Mouse (Mus musculus) spleen, adult 12 weeks (tissue): ENCODE data around the gene Rnf182.

ENCODE experiments used
- DNase-seq: peaks from one replicate; pipeline ENCODE4 v3.0.0; 2022; ENCODE audit warnings: low spot score

Gene Rnf182

DNA sequence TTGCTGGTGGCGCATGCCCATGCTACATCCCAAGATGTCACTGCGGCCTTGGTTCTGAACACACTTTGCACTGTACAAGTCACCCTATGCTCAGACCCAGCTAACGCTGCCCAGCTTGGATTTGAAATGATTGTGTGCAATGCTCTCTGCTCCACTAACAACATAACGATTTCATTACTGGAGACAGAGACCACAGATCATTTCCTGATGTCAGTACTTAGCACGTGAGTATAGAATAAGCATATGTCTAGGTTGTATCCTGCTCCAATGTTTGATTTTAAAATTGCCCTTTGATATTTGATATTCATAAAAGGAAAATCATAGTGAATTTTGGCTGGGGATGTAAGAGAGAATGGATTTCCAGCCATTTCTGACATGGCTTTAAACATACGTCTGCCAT lies 3.5 kb upstream of the Rnf182 start:
- no peak for DNase-seq

DNA sequence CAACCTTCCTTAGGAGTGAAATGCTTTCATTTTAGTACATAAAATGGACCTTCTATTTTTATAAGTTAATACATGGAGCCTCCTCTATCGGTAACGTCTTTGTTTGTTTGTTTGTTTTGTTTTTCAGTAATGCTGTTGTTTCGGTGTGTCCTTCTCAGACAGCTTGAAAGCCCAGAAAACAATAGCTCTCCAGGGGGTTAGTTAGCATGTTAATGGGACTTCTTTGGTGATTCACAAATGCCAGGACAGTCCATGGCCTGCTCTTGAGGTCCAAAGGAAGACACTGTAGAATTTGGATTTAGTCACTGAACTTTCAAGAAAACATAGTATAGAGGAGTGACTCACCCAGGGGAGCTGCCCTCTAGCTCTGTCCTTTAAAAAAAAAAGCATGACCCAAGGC lies 843 bp upstream of the Rnf182 start:
- DNase-seq = no peak

DNA sequence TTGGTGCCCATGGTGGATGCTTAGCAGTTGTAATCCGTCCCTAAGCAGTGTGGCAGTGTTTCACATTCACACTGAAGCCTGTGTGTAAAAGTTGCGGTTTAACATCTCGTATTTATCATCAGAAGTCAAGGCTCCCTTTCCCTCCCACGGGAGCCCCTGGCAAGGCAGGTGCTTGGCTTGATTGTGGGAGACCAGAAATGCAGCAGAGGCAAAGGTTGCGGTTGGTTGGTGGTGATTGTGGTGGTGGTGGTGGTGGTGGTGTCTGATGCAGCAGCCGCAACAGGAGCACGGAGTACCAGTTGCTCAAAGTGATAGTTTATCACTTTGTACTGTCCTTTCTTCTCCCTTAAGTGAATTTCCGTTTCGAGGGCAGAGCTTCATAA lies 325 bp upstream of the Rnf182 start:
- no peak for DNase-seq

DNA sequence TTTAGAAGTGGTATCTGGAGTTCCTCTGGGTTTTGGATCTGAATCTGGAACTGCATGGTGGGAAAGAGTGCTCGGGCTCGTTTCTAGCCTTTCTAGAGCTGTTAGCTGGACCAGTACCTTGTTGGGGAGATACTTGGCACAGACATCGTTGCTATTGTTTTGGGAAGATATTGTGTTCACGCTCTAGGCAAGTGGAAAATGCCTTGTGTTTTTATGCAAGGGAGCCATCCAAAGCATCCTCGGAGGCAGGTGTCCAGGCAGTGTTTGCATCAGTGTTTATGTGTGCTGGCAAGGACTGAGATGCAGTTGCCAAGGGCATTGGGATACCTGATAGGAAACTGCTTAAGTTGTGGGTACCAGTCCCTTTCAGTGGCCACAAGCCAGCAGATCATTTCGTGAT lies 1.0 kb downstream of the Rnf182 start:
- DNase-seq = no peak

DNA sequence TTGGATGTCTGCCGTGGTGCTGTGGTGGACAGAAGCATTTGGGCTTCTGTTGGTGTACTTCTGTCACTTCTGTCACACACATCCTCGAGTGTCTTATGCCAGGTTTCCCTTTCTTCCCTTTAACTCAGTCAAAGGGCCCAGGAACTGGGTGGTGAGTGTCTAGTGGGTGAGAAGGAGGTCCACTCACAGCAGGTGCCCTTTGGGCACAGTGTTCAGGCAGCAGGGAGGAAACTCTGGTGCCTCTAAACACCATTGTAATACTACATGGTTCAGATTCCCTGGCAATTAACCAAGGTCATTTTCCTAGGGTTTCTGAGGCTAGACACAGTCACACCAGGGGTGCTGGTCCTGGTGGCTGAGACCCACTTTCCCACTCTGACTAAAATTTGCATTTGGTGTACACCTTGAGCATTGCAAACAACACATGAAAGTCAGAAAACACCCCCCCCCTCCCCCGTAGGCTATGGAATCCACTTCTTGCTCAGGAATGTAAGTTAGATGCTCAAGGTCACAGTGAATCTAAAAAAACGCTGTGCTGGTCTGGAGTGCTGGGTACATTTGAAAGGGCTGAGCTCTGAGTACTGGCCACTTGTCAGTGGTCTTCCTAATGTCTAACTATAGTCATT lies 4.2 kb downstream of the Rnf182 start:
- no peak for DNase-seq

- no peak for DNase-seq
Measured at GRCm38 (mm10) chr13:43627922-43628321, 12.4 kb downstream of the Rnf182 start.

DNA sequence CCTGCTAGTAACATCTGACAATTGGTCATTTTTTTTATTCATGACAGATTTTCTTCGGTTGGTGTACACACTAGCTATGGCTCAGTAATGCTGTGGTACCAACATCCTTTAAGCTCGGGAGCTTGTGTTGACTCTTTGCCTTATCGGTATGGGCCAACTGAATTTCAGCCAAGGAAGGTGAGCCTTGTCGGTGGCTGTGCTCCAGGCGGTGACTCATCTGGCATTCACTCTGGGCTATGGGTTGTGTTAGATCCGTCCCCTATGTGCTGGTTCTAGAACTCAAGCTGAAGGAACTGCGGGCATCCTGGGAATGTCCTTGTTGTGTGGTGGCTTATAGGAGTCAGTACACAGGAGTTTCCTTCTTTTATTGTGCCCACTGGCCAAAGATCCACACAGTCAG lies 14.3 kb downstream of the Rnf182 start:
- DNase-seq = no peak

DNA sequence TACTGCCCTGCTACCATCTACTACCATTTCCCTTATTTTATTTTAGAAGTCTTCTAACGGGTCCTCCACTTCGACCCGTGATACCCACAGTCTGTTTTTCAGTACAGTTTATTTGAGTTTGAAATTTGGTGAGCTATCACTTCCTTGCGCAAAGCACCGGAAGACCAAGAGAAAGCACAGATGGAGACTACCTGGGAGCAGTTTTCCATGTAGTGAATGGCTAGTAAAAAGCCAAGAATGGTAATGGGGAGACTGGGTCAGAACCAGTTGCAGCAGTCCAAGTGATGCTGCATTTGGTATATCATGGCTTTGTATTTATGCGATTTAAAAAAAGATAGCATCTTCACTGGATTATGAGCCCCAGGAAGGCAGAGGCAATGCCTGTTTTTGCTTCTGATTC lies 15.8 kb downstream of the Rnf182 start:
- DNase-seq = no peak

- no peak for DNase-seq
Measured at GRCm38 (mm10) chr13:43633024-43633423, 17.5 kb downstream of the Rnf182 start.

DNA sequence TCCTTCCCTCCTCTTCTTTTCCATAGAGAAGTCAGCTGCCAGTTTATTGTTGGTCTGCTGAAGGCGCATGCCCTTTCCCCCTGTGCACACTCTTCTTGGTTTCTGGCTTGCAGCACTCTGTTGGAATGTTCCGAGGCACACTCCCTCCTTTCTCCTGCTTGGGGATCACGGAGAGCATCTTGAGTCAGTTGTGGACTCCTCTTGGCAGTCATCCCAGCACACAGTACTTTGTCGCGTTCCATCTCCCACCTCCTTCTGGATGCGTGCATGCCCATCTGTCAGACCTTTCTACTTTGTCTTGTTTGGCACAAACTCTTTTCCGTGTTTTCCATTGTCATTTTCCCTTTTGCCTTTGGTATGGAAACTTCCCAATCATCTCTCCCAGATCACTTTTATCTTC lies 22.2 kb downstream of the Rnf182 start:
- no peak for DNase-seq

DNA sequence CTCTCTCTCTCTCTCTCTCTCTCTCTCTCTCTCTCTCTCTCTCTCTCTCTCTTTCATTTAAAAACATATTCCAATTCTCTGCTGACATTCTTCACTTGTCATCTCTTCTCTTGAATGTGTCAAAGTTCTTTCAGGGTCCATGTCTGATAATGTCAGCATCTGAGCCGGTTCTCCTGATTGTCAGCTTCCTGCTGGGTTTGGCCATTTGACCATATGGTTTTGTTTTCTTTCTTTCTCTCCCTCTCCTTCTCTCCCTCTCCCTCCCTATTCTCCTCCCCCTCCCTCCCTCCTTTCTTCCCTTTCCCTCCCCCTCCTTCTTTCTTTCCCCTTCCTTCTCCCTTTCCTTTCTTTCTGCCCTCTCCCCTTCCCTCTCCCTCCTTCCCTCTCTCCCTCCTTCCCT lies 29.5 kb downstream of the Rnf182 start:
- DNase-seq = no peak

DNA sequence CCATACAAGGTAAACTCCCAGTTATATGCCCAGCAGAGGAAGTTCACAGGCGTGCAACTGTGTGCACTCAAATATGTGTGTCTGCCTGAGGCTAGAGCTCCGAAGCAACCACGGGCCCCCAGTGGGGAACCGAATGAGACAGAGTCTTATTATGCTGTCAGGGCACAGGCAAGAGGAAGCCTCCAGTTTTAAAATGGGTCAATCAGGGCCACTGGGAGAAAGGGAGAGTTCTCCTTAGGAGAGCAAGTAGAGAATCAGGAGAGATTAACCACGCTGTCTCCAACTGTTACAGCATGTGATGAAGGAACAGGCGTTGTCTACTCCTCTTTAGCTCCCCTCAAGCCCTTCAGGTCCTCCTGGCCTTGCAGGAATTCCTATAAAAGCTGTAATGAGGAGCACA lies 33.0 kb downstream of the Rnf182 start:
- no peak for DNase-seq

GRCm38 (mm10) chr13:43651277-43651676 lies 35.8 kb downstream of the Rnf182 start:
- DNase-seq = no peak

DNA sequence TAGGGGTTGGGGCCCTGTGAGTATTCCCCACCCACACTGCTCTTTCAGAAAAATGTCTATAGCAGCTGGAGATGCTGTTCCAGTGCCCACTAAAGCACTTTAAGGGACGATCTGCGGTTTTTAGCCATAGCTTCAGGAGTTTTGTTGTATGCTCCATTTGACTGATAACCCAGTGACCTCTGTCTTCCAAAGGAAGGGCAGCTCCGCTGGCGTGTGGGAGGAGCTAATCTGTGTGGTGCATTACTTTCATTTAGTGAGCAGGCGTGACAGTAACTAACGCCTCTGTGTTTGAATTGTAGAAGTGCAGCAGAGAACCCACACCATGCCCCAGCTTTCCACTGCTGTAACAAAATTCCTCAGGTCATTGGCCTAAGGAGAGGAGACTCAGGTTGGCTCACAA lies 38.6 kb downstream of the Rnf182 start:
- DNase-seq = no peak

DNA sequence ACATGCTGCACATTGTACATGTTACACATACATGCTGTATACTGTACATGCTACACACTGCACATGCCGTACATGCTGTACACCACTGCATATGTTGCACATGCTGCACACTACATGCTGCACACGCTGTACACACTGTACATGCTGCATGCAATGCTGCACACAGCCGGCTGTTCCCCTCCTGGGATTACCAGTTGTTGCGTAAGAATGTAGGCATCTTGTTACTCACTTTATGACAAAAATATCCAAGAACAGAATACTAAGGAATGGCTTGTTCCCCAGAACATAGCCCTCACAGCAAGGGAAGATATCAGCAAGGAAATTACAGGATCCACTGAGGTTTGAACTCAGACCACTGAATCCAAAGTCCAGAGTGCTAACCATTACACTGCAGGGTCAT lies 47.7 kb downstream of the Rnf182 start:
- no peak for DNase-seq

DNA sequence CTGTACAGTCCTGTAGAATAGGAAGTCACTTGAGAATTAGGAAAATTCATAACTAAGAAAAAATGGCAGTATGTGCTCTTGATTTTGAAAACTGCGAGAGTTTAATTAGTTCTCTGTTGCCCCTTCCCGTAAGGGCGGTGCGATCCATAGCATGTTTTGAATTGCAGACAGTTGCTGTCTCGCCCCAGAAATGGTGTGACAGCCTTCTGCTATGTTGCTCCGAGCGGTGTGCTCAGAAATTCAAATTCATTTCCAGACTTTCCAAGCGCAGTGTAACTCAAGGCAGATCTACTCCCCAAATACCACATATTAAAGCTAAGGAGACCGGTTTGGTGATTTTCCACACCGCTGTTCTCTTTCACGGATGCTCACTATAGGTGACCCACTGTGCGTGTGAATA lies 50.6 kb downstream of the Rnf182 start:
- no peak for DNase-seq

GRCm38 (mm10) chr13:43666920-43667319 lies 51.4 kb downstream of the Rnf182 start:
- DNase-seq = no peak

GRCm38 (mm10) chr13:43677159-43677882 lies 61.8 kb downstream of the Rnf182 start:
- DNase-seq = no peak

DNA sequence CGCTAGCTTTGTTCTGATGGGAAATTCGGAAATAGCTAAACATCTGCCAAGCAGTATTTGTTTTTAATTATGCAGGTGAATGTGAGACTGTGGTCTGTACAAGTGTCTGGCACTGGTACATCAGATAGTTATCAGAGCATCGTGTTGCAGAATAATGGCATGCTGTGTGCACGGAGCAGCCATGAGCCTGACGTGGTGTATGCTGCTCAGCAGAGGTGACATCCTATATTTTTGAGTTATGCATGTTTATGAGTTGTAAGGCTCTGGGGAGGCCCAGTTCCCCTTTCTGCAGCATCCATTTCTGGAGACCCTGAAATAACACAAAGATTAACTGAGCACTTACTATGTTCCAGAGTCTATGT lies 62.4 kb downstream of the Rnf182 start:
- DNase-seq = no peak

DNA sequence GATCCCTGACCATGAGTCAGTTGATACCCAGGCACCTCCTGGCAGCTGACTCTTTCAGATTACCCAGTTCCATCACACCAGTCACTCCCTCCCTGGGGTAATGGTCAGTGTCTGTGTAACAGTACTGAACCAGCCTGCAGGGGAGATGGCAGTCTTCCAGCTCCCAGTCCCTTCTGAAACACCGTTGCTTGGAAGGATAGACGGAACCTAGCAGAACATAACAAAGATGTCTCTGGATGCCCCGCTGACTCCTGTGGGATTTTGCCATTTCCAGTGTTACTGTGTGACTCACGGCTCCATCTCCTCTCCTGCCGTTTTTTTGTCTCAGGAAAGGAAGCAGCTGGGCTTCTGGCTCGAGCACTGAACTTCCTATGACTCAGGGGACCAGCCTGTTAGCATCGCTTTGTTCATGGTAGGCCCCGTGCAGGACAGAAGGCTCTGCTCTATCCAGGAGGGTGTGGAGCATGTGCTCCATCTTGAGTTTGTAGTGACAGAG lies 69.0 kb downstream of the Rnf182 start:
- no peak for DNase-seq

DNA sequence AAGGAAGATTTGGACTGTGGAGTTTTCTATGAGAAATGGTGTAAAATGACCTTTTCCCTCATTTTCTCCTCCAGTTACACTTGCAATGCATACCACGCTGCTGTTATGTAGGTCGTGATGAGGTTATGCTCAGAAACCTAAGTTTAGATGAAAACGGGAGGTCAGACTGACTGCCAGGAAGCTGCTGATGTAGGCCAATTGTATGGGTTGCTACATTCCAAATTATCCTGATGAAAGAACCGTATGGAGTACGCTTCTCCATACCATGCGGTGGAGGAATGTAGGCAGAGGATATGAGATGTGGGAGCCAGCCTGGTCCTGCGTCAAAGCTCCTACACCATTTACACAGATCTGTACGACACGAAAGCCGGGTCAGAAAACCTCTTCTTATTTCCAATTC lies 72.6 kb downstream of the Rnf182 start:
- no peak for DNase-seq

GRCm38 (mm10) chr13:43691755-43692154 lies 76.2 kb downstream of the Rnf182 start:
- DNase-seq = no peak

GRCm38 (mm10) chr13:43695521-43695920 lies 80.0 kb downstream of the Rnf182 start:
- no peak for DNase-seq

- DNase-seq = no peak
Measured at GRCm38 (mm10) chr13:43696011-43696410, 80.5 kb downstream of the Rnf182 start.
